Mouse (Mus musculus): Measurements from ENCODE around the gene Rab43. TPM values are rescaled to one million over a fixed set of nuclear protein-coding genes. Genes with fewer than 3 reads are reported as not detected.

Gene Rab43
- total RNA-seq, 2 experiments from 2014 or later = 7.9 to 13.2 TPM

- DNase-seq = peak; percentile 66
- intact Hi-C loops (cut with DNase I; ENCODE audit: low total_unique reads) = no loop called here
Measured at GRCm38 (mm10) chr6:87810713-87811669, 973 bp downstream of the Rab43 start.

GRCm38 (mm10) chr6:87810311-87810710 lies 1.7 kb downstream of the Rab43 start:
- intact Hi-C loops (cut with DNase I; ENCODE audit: low total_unique reads) = no loop called here
- no peak for DNase-seq

GRCm38 (mm10) chr6:87809651-87810161 lies 2.3 kb downstream of the Rab43 start:
- intact Hi-C loops (cut with DNase I; ENCODE audit: low total_unique reads) = no loop called here
- DNase-seq = no peak

GRCm38 (mm10) chr6:87809144-87809543 lies 2.8 kb downstream of the Rab43 start:
- intact Hi-C loops (cut with DNase I; ENCODE audit: low total_unique reads) = no loop called here
- DNase-seq = no peak

- no peak for DNase-seq
- intact Hi-C loops (cut with DNase I; ENCODE audit: low total_unique reads) = no loop called here
Measured at GRCm38 (mm10) chr6:87808521-87808920, 3.4 kb downstream of the Rab43 start.

GRCm38 (mm10) chr6:87807735-87808440 lies 4.1 kb downstream of the Rab43 start:
- intact Hi-C loops (cut with DNase I; ENCODE audit: low total_unique reads) = no loop called here
- no peak for DNase-seq

GRCm38 (mm10) chr6:87806857-87807256 lies 5.1 kb downstream of the Rab43 start:
- no peak for DNase-seq
- intact Hi-C loops (cut with DNase I; ENCODE audit: low total_unique reads) = no loop called here

- no peak for DNase-seq
- intact Hi-C loops (cut with DNase I; ENCODE audit: low total_unique reads) = no loop called here
Measured at GRCm38 (mm10) chr6:87806028-87806427, 5.9 kb downstream of the Rab43 start.

GRCm38 (mm10) chr6:87805448-87805847 lies 6.5 kb downstream of the Rab43 start:
- intact Hi-C loops (cut with DNase I; ENCODE audit: low total_unique reads) = no loop called here
- no peak for DNase-seq

GRCm38 (mm10) chr6:87804886-87805285 lies 7.1 kb downstream of the Rab43 start:
- no peak for DNase-seq

GRCm38 (mm10) chr6:87804036-87804435 lies 7.9 kb downstream of the Rab43 start:
- intact Hi-C loops (cut with DNase I; ENCODE audit: low total_unique reads) = no loop called here
- DNase-seq = no peak

More at GRCm38 (mm10) chr6:87804886-87805285, 7.1 kb downstream of the Rab43 start:
- intact Hi-C loops (cut with DNase I; ENCODE audit: low total_unique reads) = no loop called here

- intact Hi-C loops (cut with DNase I; ENCODE audit: low total_unique reads) = no loop called here
- DNase-seq = no peak
Measured at GRCm38 (mm10) chr6:87802462-87802861, 9.5 kb downstream of the Rab43 start.

- no peak for DNase-seq
- intact Hi-C loops (cut with DNase I; ENCODE audit: low total_unique reads) = no loop called here
Measured at GRCm38 (mm10) chr6:87799576-87799975, 12.4 kb downstream of the Rab43 start.

- intact Hi-C loops (cut with DNase I; ENCODE audit: low total_unique reads) = no loop called here
Measured at GRCm38 (mm10) chr6:87797321-87797720, 14.6 kb downstream of the Rab43 start.

GRCm38 (mm10) chr6:87796251-87796880 lies 15.6 kb downstream of the Rab43 start:
- intact Hi-C loops (cut with DNase I; ENCODE audit: low total_unique reads) = no loop called here
- no peak for DNase-seq

More at GRCm38 (mm10) chr6:87797321-87797720, 14.6 kb downstream of the Rab43 start:
- DNase-seq = no peak

- intact Hi-C loops (cut with DNase I; ENCODE audit: low total_unique reads) = no loop called here
- DNase-seq = no peak
Measured at GRCm38 (mm10) chr6:87795385-87796150, 16.4 kb downstream of the Rab43 start.

GRCm38 (mm10) chr6:87793821-87794510 lies 18.0 kb downstream of the Rab43 start:
- DNase-seq = no peak
- intact Hi-C loops (cut with DNase I; ENCODE audit: low total_unique reads) = no loop called here

GRCm38 (mm10) chr6:87791826-87792225 lies 20.1 kb downstream of the Rab43 start:
- intact Hi-C loops (cut with DNase I; ENCODE audit: low total_unique reads) = no loop called here
- no peak for DNase-seq

All from gastrocnemius, postnatal 14 days (tissue).